Mouse (Mus musculus) cortical plate, adult 2 months (tissue): ENCODE data around the gene Tnfaip2.

Source experiments
- CTCF ChIP-seq: fragments of 200-500 bp; IDR thresholded peaks from 2 replicates; pipeline ENCODE4 v1.5.1; 2011; ENCODE audit warnings: mild to moderate bottlenecking, control low read depth, low read length; ENCODE audit not compliant: insufficient read depth; ENCODE audit errors: extremely low read depth
- POLR2A ChIP-seq: fragments of 200-500 bp; IDR thresholded peaks from 2 replicates; pipeline ENCODE4 v1.6.1; 2011; ENCODE audit warnings: mild to moderate bottlenecking, low read length, control low read depth; ENCODE audit not compliant: insufficient read depth; ENCODE audit errors: extremely low read depth

GRCm38 (mm10) chr12:111416921-111417779 lies 25.1 kb upstream of the Tnfaip2 start, which contains the start of gene Exoc3l4:
- TF ChIP-seq CTCF = no peak
- no peak for TF ChIP-seq POLR2A
